Mouse (Mus musculus) layer of hippocampus, adult 2 months (tissue): Measurements from ENCODE around the gene Uap1. TPM values are rescaled to one million over a fixed set of nuclear protein-coding genes. Genes with fewer than 3 reads are reported as not detected.

ENCODE experiments used
- DNase-seq, 2 experiments: peaks; one replicate each; pipeline ENCODE4 v3.0.0; 2022; ENCODE audit warnings: low spot score in 2 of 2
- H3K27ac ChIP-seq: fragments of 200-600 bp; 2 replicates; pipeline ENCODE4 v1.8.1; 2022
- H3K4me3 ChIP-seq: fragments of 200-600 bp; 2 replicates; pipeline ENCODE4 v1.8.1; 2022; ENCODE audit warnings: mild to moderate bottlenecking
- CTCF ChIP-seq: fragments of 200-600 bp; conservative IDR thresholded peaks from 2 replicates; pipeline ENCODE4 v1.8.1; 2022; ENCODE audit warnings: antibody characterized with exemption, mild to moderate bottlenecking, moderate library complexity
- long read RNA-seq, 2 experiments: library from polyadenylated mRNA; stranded (forward); transcript quantifications; one replicate each; pipeline ENCODE4 v2.0.0; 2021; ENCODE audit warnings: borderline mapping rate in 2 of 2
- total RNA-seq, 2 experiments: library from RNA; stranded (reverse); gene quantifications; 2 replicates each; pipeline ENCODE4 v1.2.3; 2021

Uap1 gene
- total RNA-seq: 10 to 100 TPM; 51.4 to 56.0 TPM
- long read RNA-seq, experiment 1, transcript Uap1-202 (10 exons, 2,311 nt): major isoform, 30 of 48 reads
- long read RNA-seq, experiment 1, transcript Uap1-203 (11 exons, 2,287 nt): minor isoform, 9 of 48 reads
- long read RNA-seq, experiment 1, partial matches to known transcripts: 2 of 48 reads
- long read RNA-seq, experiment 1, other reads (novel, unspliced or antisense): 3 of 48 reads
- long read RNA-seq, experiment 2, transcript Uap1-203 (11 exons, 2,287 nt): minor isoform, 12 of 70 reads
- long read RNA-seq, experiment 2, transcript Uap1-202 (10 exons, 2,311 nt): major isoform, 51 of 70 reads
- long read RNA-seq, experiment 2, partial matches to known transcripts: 1 of 70 reads
- long read RNA-seq, experiment 2, other reads (novel, unspliced or antisense): 2 of 70 reads

DNA sequence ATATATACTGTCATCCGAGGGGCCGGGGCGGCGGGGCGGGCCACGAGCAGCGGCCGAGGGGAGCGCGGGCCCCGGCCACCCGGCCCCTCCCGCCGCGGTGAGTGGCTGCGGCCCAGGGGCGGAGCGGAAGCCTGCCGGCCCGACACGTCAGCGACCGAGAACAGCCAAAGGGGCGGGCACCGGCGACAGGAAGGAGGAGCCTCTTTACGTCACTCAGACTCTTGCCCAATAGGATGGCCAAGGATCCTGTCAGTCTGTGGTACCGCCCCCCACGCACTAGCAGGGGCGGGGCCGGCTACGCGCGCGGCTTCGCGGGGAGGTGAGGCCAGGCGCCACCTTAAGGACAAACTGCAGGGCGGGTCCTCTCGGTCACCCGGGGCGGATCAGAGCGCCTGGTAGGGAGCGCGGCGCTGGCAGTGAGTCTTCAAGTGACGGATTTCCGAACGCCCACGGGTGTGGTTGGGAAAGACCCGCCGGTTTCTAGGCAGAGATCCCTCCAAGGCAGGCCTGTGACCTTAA is at the start of gene Uap1:
TSS of gene Uap1 (minus strand) at position 144 of the 519 bp plus-strand sequence.
- Histone ChIP-seq H3K27ac (peak within 1 kb of the TSS; percentile 94), H3K4me3 (peak within 1 kb of the TSS; percentile 93)
- peak; percentile 72 for TF ChIP-seq CTCF
- peak; percentile 98 for DNase-seq

DNA sequence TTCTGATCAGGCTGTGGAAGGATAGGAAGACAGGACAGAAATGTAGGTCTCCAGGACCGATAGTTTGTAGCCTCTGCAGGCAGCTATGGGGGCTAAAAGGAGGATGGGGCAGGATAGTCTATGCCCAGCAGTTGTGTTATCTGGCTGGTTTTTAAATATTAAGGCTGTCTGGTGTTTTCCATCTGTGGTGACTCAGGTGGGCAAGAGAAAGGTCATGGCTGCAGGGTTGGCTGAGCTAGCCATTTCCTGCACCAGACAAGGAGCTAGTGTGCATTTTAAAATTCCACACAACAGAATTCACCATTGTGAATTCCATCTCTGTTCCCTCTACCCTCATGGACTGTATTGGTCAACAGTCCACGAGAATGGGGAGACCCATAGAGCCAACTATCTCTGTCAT is 48.5 kb upstream of the Uap1 start:
- no peak for TF ChIP-seq CTCF
- H3K27ac ChIP-seq: no peak overlapping the region
- H3K4me3 ChIP-seq: no peak overlapping the region
- no peak for DNase-seq

DNA sequence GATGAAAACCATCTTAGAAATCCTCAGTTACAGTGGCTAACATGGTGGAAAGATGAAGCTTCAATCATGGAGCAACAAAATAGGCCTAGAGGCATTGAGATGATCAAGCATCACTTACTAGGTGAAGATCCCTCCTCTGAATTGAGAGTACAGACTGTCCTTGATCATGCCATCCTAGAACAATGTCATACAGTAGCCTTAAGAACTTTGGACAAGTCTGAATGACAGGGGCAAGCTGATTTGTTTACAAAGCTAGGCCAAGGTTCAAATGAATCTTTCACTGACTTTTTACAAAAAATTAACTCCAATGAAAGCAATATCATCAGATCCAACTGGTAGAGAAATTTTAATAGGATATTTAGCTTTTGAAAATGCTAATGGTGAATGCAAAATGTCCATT is 45.6 kb upstream of the Uap1 start:
- Histone ChIP-seq H3K27ac (no peak overlapping the region), H3K4me3 (no peak overlapping the region)
- TF ChIP-seq CTCF: no peak
- no peak for DNase-seq

- Histone ChIP-seq H3K4me3 (no peak overlapping the region), H3K27ac (peak overlapping the region; percentile 61)
- peak; percentile 72 for TF ChIP-seq CTCF
- DNase-seq: peak in 1 of 2 experiments; percentile 55
These were observed 43.5 kb upstream of the Uap1 start for GRCm38 (mm10) chr1:170218091-170218884.

DNA sequence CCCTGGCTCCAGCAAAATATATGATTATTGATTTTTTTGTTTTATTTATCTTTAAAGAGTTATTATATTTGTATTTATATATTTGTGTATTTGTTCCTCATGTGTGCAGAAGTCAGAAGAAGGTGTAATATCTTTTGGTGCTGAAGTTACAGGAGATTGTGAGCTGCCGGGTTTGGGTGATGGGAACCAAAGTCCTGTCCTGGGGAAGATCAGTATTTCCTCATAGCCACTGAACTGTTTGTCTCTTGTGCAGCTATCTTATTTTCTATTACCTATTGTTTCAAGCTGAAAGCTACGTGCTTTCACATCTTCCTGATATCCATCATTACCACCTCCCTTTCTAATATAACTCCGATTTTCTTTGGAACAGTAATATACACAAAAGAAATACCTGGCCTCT is 40.8 kb upstream of the Uap1 start:
- H3K4me3 ChIP-seq: peak overlapping the region; percentile 86
- peak overlapping the region; percentile 93 for H3K27ac ChIP-seq
- DNase-seq: no peak
- no peak for TF ChIP-seq CTCF

DNA sequence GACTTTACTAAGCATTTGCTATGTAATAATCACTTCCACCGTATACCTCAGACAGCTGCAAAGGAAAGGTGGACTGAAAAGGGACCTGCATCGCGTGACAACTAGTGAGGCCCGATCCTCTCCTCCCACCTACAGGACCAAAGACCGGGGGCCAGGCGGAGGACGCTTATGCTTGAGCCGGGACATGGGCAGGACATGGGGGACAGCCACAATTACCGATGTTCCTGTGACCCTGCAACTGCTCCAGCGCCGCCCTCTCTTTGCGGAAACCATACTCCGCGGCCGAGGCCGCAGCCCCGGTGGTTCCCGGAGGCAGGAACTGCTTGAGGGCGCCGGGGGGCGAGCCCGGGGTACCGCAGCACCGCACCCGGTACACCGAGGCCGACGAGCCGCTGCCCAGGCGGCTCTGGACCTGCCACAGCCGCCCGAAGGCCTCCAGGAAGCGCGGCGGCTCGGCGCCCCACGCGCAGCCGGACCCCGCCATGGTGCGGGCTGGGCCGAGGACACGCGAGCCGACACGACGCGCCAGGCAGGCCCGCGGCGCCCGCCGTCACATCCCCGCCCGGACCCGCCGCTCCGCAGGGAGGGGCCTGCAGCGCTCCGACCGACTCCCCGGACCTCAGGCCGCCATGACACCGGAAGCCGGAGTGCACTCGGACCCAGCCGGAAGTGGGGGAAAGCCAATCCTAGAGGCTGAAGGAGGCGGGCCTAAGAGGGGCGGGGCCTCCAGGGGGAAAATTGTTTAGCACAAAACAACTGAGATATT is 40.2 kb upstream of the Uap1 start, which contains the start of gene Uhmk1:
TSS of gene Uhmk1 (minus strand) at position 641 of the 766 bp plus-strand sequence.
- TF ChIP-seq CTCF: no peak
- Histone ChIP-seq H3K4me3 (peak within 1 kb of the TSS; percentile 86), H3K27ac (peak within 1 kb of the TSS; percentile 93)

DNA sequence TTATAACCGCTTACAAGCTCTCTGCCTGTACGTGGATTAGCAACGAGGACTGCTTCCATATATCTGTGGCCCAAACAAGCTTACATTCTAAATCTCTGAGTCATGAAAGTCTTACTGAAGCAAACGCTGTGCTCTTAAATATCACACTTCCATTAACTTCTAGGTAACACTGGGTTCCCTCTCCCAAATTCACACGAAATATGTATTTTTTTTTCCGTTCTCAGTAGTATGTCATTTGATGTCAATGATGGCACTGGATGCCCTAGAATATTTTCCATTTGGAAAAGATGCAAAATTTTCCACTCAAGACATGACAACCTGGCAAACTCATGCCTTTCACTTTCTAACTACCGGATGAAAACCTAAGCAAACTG is 39.6 kb upstream of the Uap1 start:
- TF ChIP-seq CTCF: no peak

More for the DNA sequence above, 40.2 kb upstream of the Uap1 start, which contains the start of gene Uhmk1:
- DNase-seq: peak; percentile 92

DNA sequence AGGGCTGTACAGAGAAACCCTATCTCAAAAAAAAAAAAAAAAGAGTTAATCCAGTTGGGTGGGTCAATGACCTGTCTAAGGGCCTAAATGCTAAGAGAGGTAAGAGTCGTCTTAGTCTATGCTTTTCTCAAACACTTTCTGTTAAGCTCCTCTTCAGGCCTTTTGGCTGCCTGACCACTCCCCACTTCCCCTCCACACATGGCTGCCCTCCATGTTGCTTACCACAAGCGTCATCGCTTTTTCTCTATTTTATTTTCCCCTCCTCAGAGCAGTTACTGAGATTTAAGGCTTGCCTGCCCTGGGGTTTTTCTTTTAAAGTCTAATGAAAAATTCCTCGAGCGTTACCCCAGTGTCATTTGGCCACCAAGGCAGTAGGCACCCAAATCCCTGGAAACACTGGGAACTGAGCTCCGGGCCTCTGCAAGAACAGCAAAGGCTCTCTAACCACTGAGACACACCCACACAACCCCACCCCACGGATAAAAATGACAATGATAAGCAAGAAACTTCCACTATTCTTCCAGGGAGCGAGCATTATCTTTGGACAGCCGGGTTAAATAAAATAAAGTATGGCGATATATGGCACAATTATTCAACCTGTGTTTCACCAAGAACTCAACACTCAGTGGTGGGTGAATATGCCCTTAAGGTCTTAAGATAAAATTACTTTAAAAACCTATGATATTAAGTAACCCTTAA is 38.6 kb upstream of the Uap1 start:
- no peak overlapping the region for H3K27ac ChIP-seq
- no peak overlapping the region for H3K4me3 ChIP-seq
- TF ChIP-seq CTCF: no peak
- no peak for DNase-seq

More for the DNA sequence above, 39.6 kb upstream of the Uap1 start:
- DNase-seq: no peak
- peak overlapping the region; percentile 86 for H3K4me3 ChIP-seq
- H3K27ac ChIP-seq: peak overlapping the region; percentile 93

- no peak for TF ChIP-seq CTCF
- Histone ChIP-seq H3K4me3 (no peak overlapping the region), H3K27ac (no peak overlapping the region)
- no peak for DNase-seq
These were observed 31.6 kb upstream of the Uap1 start for GRCm38 (mm10) chr1:170206395-170206794.

GRCm38 (mm10) chr1:170200379-170200778 is 25.6 kb upstream of the Uap1 start:
- DNase-seq: no peak

DNA sequence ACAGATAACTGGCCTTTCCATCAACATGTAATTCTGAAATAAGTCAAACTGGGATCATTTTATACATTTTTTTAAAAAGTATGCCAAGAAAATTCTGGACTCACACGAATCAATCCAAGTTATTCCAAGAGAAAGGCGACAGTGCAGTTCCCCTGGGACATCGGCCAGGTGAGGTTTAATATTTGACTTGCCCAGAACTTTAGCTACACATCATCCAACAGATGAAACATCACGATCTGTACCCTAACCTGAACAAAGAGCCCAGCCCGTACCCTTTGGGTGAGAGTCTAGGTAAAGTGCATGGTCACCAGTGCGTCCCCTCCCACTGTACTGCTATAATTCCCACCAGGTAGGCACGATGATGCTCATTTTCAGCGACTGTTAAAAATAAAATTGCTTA is 21.5 kb upstream of the Uap1 start:
- TF ChIP-seq CTCF: no peak
- DNase-seq: no peak
- no peak overlapping the region for H3K27ac ChIP-seq
- no peak overlapping the region for H3K4me3 ChIP-seq

More at GRCm38 (mm10) chr1:170200379-170200778, 25.6 kb upstream of the Uap1 start:
- Histone ChIP-seq H3K27ac (no peak overlapping the region), H3K4me3 (no peak overlapping the region)
- peak; percentile 74 for TF ChIP-seq CTCF

DNA sequence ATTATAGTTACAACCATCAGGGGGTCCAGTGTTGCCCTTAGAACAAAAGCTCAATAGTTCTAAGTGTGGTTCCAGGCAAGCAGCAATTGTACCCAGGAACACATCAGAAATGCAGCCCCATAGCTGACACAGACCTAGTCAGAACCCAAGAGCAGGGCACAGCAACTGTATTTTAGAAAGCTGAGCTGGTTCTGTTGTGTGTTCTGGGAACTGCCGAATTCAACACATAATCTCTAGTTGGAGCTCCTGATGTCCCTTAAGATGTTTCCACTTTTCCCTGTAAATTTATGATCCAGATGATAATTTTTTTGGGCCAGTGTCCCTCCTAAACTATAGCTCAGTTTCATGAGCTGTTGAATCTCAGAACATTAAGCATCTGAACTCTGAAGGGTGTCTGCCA is 17.2 kb upstream of the Uap1 start:
- Histone ChIP-seq H3K4me3 (no peak overlapping the region), H3K27ac (no peak overlapping the region)
- peak; percentile 23 for TF ChIP-seq CTCF
- no peak for DNase-seq
